Mouse (Mus musculus): ENCODE results near the gene Zan. TPM values are rescaled to one million over a fixed set of nuclear protein-coding genes. Genes with fewer than 3 reads are reported as not detected.

Gene Zan
- total and polyA plus RNA-seq, 3 experiments = 0.04 to 0.10 TPM; not detected in 1

DNA sequence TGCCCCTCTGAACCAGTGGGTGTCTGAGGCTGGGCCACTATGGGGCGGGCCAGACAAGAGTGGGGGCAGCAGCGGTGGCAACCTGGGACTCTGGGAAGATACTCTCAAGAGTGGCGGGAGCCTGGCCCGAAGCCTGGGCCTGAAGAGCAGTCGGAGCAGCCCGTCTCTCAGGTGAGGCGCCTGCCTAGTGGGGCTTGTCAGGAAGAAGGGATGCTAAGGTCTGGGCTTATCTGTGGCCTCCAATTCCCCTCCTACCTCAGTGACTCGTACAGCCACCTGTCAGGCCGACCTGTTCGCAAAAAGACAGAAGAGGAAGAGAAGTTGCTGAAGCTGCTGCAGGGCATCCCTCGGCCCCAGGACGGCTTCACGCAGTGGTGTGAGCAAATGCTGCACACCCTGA, 47.8 kb upstream of the Zan start:
- Histone ChIP-seq H3K4me1 (ENCODE audit: control insufficient read depth in 1 of 2, insufficient read depth in 2 of 2) (peaks cover 0 to 27% of the 10 kb centered on the region in 2 experiments; a peak in 2 of 4 replicates), H3K9me3 (replicated peaks; ENCODE audit: low read length) (no peaks in the 10 kb centered on the region), H3K27me3 (replicated peaks) (no peaks in the 10 kb centered on the region), H3K27ac (ENCODE audit: insufficient read depth, low read depth) (no peak overlapping the region), H3K79me2 (replicated peaks; ENCODE audit: control insufficient read depth, extremely low read depth, insufficient read depth, poor library complexity, severe bottlenecking) (peaks cover under 1% of the 10 kb centered on the region; the same call in 1 of the 2 replicates), H3K36me3 (replicated peaks in 1 of 2; ENCODE audit: control insufficient read depth in 1 of 2, insufficient read depth in 1 of 2, low read length in 1 of 2) (peaks cover 91 to 99% of the 10 kb centered on the region in 2 experiments), H3K4me3 (replicated peaks in 1 of 3; ENCODE audit: low read depth in 2 of 3, low read length in 2 of 3, poor library complexity in 1 of 3) (no peak overlapping the region), H3K9ac (ENCODE audit: insufficient read depth, low read depth) (no peak overlapping the region), H3K4me2 (ENCODE audit: insufficient read depth, low read depth, poor library complexity, severe bottlenecking) (no peak overlapping the region)
- dilution Hi-C loops (cut with MboI; ENCODE audit: extremely low pct_ligation_motif_present, extremely low pct_unique_long_range_greater_than_20kb, low sequenced_read_pairs) (no loop called here), in situ Hi-C loops (cut with MboI; ENCODE audit: low pct_ligation_motif_present, low pct_unique_long_range_greater_than_20kb, low sequenced_read_pairs) (loop anchor here (25.0 kb wide), 1 partner anchor 238 kb away; no protein-coding TSS in a partner anchor)
- no peak for DNase-seq (ENCODE audit: extremely low read depth)
- no peak for TF ChIP-seq PAX5 (IDR thresholded peaks at IDR 0.05; ENCODE audit: low read length)
- no peak for TF ChIP-seq MAZ (IDR thresholded peaks at IDR 0.05; ENCODE audit: low read depth, low read length)
- TF ChIP-seq CHD1 (IDR thresholded peaks at IDR 0.05; ENCODE audit: low read depth, low read length) = no peak
- no peak for TF ChIP-seq JUND (conservative IDR thresholded peaks at IDR 0.05; ENCODE audit: low read depth, low read length)
- TF ChIP-seq ZC3H11A (IDR thresholded peaks at IDR 0.05; ENCODE audit: low read depth, low read length) = no peak
- no peak for TF ChIP-seq MAX (IDR thresholded peaks at IDR 0.05; ENCODE audit: low read length)

DNA sequence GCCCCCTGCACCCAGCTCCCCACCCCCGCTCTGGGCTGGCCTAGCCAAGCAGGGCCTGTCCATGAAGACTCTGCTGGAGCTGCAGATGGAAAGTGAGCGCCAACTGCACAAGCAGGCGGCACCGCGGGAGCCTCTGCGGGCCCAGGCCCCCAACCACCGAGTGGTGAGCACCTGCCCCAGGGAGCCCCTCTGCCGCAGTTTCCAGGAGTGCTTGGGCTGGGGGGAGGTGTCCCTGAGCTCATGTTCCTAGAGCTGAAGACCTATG, 47.3 kb upstream of the Zan start:
- no peak for TF ChIP-seq USF2 (conservative IDR thresholded peaks at IDR 0.05; ENCODE audit: low read depth, low read length)
- TF ChIP-seq BHLHE40 (IDR thresholded peaks at IDR 0.05; ENCODE audit: low read depth, low read length) = no peak
- TF ChIP-seq ZKSCAN1 (IDR thresholded peaks at IDR 0.05; ENCODE audit: borderline replicate concordance, low read depth, low read length) = no peak
- TF ChIP-seq EP300 (IDR thresholded peaks at IDR 0.05; ENCODE audit: low read length) = no peak
- no peak for TF ChIP-seq TCF12 (IDR thresholded peaks at IDR 0.05; ENCODE audit: low read depth, low read length)
- no peak for TF ChIP-seq CHD2 (IDR thresholded peaks at IDR 0.05; ENCODE audit: low read length)
- no peak for TF ChIP-seq E2F4 (IDR thresholded peaks at IDR 0.05; ENCODE audit: insufficient replicate concordance, low read depth, low read length)
- TF ChIP-seq PAX5 (IDR thresholded peaks at IDR 0.05; ENCODE audit: low read length) = no peak
- TF ChIP-seq UBTF (IDR thresholded peaks at IDR 0.05; ENCODE audit: low read depth, low read length) = no peak
- TF ChIP-seq ELF1 (IDR thresholded peaks at IDR 0.05; ENCODE audit: low read depth, low read length) = no peak
- no peak for TF ChIP-seq CHD1 (IDR thresholded peaks at IDR 0.05; ENCODE audit: low read depth, low read length)
- no peak for TF ChIP-seq GABPA (IDR thresholded peaks at IDR 0.05; ENCODE audit: insufficient replicate concordance, low read depth, low read length)
- no peak for TF ChIP-seq MXI1 (IDR thresholded peaks at IDR 0.05; ENCODE audit: low read depth, low read length)
- TF ChIP-seq NELFE (IDR thresholded peaks at IDR 0.05; ENCODE audit: low read depth, low read length) = no peak
- no peak for TF ChIP-seq ZMIZ1 (IDR thresholded peaks at IDR 0.05; ENCODE audit: low read depth, low read length)
- TF ChIP-seq USF1 (IDR thresholded peaks at IDR 0.05; ENCODE audit: low read depth, low read length) = no peak
- no peak for TF ChIP-seq MAFK (IDR thresholded peaks at IDR 0.05; ENCODE audit: insufficient replicate concordance, low read length)
- TF ChIP-seq MEF2A (IDR thresholded peaks at IDR 0.05; ENCODE audit: borderline replicate concordance, low read depth, low read length) = no peak
- TF ChIP-seq TBP (conservative IDR thresholded peaks at IDR 0.05; ENCODE audit: low read depth, low read length) = no peak
- H3K79me2 ChIP-seq (replicated peaks; ENCODE audit: control insufficient read depth, extremely low read depth, insufficient read depth, poor library complexity, severe bottlenecking) = no peaks in the 10 kb centered on the region
- no peaks in the 10 kb centered on the region for H3K27me3 ChIP-seq (replicated peaks)
- in situ Hi-C loops (cut with MboI; ENCODE audit: low pct_ligation_motif_present, low pct_unique_long_range_greater_than_20kb, low sequenced_read_pairs) = loop anchor here (25.0 kb wide), 1 partner anchor 238 kb away; no protein-coding TSS in a partner anchor
- no peaks in the 10 kb centered on the region for H3K9me3 ChIP-seq (replicated peaks; ENCODE audit: low read length)
- no peak overlapping the region for H3K27ac ChIP-seq (ENCODE audit: insufficient read depth, low read depth)
- peaks cover 91 to 99% of the 10 kb centered on the region in 2 experiments for H3K36me3 ChIP-seq (replicated peaks in 1 of 2; ENCODE audit: control insufficient read depth in 1 of 2, insufficient read depth in 1 of 2, low read length in 1 of 2)
- dilution Hi-C loops (cut with MboI; ENCODE audit: extremely low pct_ligation_motif_present, extremely low pct_unique_long_range_greater_than_20kb, low sequenced_read_pairs) = no loop called here
- H3K4me3 ChIP-seq (replicated peaks in 1 of 3; ENCODE audit: low read depth in 2 of 3, low read length in 2 of 3, poor library complexity in 1 of 3) = no peak overlapping the region
- H3K4me1 ChIP-seq (ENCODE audit: control insufficient read depth in 1 of 2, insufficient read depth in 2 of 2) = peaks cover 0 to 22% of the 10 kb centered on the region in 2 experiments; a peak in 2 of 4 replicates
- DNase-seq (ENCODE audit: extremely low read depth) = no peak
- H3K4me2 ChIP-seq (ENCODE audit: insufficient read depth, low read depth, poor library complexity, severe bottlenecking) = no peak overlapping the region
- H3K9ac ChIP-seq (ENCODE audit: insufficient read depth, low read depth) = no peak overlapping the region

Measured in CH12.LX (cell line).